Mouse (Mus musculus) midbrain, embryonic 10.5 days (tissue): ENCODE results near the gene Caln1. TPM values are rescaled to one million over a fixed set of nuclear protein-coding genes. Genes with fewer than 3 reads are reported as not detected.

Source experiments
- DNase-seq: peaks from one replicate; pipeline ENCODE4 v3.0.0-alpha.2; 2017; ENCODE audit warnings: low spot score
- H3K27ac ChIP-seq: fragments of 300-500 bp; sonication (generic); replicated peaks from 2 replicates; pipeline ENCODE4 v1.5.1; 2016; ENCODE audit warnings: mild to moderate bottlenecking
- H3K27me3 ChIP-seq: fragments of 300-500 bp; sonication (generic); 2 replicates; pipeline ENCODE4 v1.6.1; 2016; ENCODE audit warnings: low read depth, mild to moderate bottlenecking; ENCODE audit not compliant: poor library complexity, severe bottlenecking
- H3K36me3 ChIP-seq: fragments of 300-500 bp; sonication (generic); 2 replicates; pipeline ENCODE4 v1.6.1; 2016; ENCODE audit warnings: mild to moderate bottlenecking, moderate library complexity
- H3K4me1 ChIP-seq: fragments of 300-500 bp; sonication (generic); 2 replicates; pipeline ENCODE4 v1.6.1; 2016
- H3K4me3 ChIP-seq: fragments of 300-500 bp; sonication (generic); 2 replicates; pipeline ENCODE4 v1.5.1; 2016; ENCODE audit warnings: mild to moderate bottlenecking, moderate library complexity
- H3K9me3 ChIP-seq: fragments of 300-500 bp; sonication (generic); replicated peaks from 2 replicates; pipeline ENCODE4 v1.6.1; 2016; ENCODE audit warnings: mild to moderate bottlenecking
- WGBS: fragments of 180-500 bp; shearing (Covaris S2); methylation state at CpG from one replicate; pipeline ENCODE4 v1.1.7; 2016; 5-methylcytosine and 5-hydroxymethylcytosine counted together
- polyA plus RNA-seq: library from polyadenylated mRNA; unstranded; fragments of >200 nt; fragmentation: Nextera tagmentation; extraction: Ambion mirVana; gene quantifications from 2 replicates; pipeline ENCODE4 v1.2.1, GENCODE M21; 2016

The Caln1 gene
- polyA plus RNA-seq, 1 experiment from 2014 or later = 0.33 TPM

DNA sequence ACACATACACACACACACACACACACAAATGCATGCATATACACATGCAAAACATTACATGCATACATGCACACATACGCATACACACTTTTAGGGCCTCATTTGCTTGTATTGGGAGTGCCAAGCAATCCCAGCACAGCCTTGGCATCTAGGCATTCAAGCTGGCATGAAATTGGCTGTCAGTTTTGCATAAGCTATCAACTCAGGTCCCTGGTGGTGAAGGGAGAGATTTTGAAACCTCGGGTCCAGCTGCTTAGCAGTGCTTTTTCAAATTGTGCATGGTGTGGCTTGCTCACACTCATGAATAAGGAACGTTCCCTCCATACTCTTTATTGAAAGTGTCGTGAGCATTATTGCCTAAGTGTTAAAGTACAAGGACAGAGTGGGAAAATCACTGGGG lies 345.9 kb downstream of the Caln1 start:
- H3K9me3 ChIP-seq = no peaks in the 10 kb centered on the region
- WGBS = 92% methylated on average over 4 of the region's 4 CpGs
- no peak overlapping the region for H3K27ac ChIP-seq
- H3K27me3 ChIP-seq = no peaks in the 10 kb centered on the region
- DNase-seq = no peak
- H3K4me1 ChIP-seq = no peaks in the 10 kb centered on the region
- no peak overlapping the region for H3K4me3 ChIP-seq
- H3K36me3 ChIP-seq = no peaks in the 10 kb centered on the region

DNA sequence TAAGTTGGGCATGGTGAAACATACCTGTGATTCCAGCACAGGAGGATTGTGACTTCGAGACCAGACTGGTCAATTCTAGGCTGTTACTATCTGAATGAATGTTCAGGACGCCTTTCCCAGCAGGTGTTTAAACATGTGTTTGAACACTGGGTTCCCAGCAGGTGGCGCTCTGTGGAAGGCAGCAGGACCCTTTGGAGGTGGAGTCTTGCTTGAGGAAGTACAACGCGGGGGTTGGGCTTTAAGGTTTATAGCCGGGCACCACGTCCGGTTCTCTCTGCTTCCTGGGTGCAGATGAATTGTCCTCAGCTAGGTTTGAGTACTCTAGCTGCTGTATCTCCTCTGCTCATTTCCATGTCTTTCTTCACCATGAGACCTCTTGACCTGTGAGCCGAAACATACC lies 349.1 kb downstream of the Caln1 start:
- no peak overlapping the region for H3K27ac ChIP-seq
- H3K9me3 ChIP-seq = no peaks in the 10 kb centered on the region
- no peak overlapping the region for H3K4me3 ChIP-seq
- WGBS = 70% methylated on average over 9 of the region's 9 CpGs
- H3K27me3 ChIP-seq = no peaks in the 10 kb centered on the region
- no peaks in the 10 kb centered on the region for H3K36me3 ChIP-seq
- DNase-seq = peak; percentile 31
- H3K4me1 ChIP-seq = no peaks in the 10 kb centered on the region

DNA sequence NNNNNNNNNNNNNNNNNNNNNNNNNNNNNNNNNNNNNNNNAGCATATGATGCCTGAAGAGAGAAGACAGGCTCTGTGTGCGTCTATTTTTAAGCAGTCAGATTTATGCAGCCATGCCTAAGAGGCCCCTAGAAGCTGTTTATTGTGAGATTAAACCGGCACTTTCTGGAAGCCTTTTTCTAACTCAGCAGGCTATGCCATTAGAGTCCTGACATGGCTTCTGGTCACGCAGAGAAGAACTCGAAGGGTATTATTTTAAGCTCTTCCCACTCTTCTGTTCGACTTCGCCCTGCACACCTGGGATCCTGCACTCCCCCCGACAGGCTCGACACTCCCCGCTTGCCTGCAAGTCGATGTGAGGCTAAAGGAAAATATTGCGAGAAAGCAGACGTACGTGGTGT lies 372.9 kb downstream of the Caln1 start:
- DNase-seq = no peak
- no peaks in the 10 kb centered on the region for H3K27me3 ChIP-seq
- H3K27ac ChIP-seq = no peak overlapping the region
- 74% methylated on average over 13 of the region's 13 CpGs for WGBS
- H3K36me3 ChIP-seq = no peaks in the 10 kb centered on the region
- no peaks in the 10 kb centered on the region for H3K4me1 ChIP-seq
- no peaks in the 10 kb centered on the region for H3K9me3 ChIP-seq
- H3K4me3 ChIP-seq = no peak overlapping the region

DNA sequence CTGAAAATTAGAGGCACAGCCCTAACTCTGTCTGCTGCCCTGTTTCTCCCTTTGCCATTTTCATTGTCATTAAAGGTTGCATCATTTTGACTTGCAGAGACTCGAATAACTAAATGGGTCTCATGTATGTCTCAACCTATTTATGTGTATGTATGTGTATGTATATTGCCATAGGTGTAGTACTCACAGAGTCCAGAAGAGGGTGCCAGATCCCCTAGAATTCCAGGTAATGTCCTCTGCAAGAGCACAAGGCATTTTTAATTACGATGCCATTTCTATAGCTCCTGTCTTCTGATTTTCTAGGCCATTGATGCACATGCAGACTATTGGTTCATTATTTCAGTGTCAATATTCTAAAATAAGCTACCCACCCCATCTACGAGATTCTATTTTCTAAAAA lies 388.3 kb downstream of the Caln1 start:
- H3K4me1 ChIP-seq = no peaks in the 10 kb centered on the region
- WGBS = 86% methylated on average over 3 of the region's 3 CpGs
- H3K27ac ChIP-seq = no peak overlapping the region
- no peak overlapping the region for H3K4me3 ChIP-seq
- DNase-seq = no peak
- H3K27me3 ChIP-seq = no peaks in the 10 kb centered on the region
- 0 out of 2 replicates have a peak, but pooled peaks cover 4% of the 10 kb centered on the region for H3K9me3 ChIP-seq
- no peaks in the 10 kb centered on the region for H3K36me3 ChIP-seq

DNA sequence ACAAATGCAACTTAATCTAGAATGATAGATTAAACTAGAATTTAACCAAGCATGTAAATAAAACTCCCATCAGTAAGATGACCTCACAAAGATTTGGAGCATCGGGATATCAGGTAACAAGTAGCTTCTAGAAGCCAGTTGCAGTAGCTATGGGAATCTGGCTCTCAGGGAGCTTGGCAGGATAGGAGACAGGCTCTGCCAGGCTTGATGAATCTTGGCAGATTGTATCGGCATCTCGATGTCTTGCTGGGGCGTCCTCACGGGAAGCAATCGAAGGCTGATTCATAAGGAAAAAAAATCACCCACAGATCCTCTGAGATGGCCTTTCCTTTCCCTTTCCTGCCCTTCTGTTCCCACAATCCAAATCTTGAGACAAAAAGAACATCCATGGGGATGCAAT lies 396.5 kb downstream of the Caln1 start:
- no peak overlapping the region for H3K4me3 ChIP-seq
- no peaks in the 10 kb centered on the region for H3K36me3 ChIP-seq
- no peak overlapping the region for H3K27ac ChIP-seq
- DNase-seq = no peak
- no peaks in the 10 kb centered on the region for H3K27me3 ChIP-seq
- H3K4me1 ChIP-seq = no peaks in the 10 kb centered on the region
- H3K9me3 ChIP-seq = 0 out of 2 replicates have a peak, but pooled peaks cover 9% of the 10 kb centered on the region
- 94% methylated on average over 6 of the region's 6 CpGs for WGBS

DNA sequence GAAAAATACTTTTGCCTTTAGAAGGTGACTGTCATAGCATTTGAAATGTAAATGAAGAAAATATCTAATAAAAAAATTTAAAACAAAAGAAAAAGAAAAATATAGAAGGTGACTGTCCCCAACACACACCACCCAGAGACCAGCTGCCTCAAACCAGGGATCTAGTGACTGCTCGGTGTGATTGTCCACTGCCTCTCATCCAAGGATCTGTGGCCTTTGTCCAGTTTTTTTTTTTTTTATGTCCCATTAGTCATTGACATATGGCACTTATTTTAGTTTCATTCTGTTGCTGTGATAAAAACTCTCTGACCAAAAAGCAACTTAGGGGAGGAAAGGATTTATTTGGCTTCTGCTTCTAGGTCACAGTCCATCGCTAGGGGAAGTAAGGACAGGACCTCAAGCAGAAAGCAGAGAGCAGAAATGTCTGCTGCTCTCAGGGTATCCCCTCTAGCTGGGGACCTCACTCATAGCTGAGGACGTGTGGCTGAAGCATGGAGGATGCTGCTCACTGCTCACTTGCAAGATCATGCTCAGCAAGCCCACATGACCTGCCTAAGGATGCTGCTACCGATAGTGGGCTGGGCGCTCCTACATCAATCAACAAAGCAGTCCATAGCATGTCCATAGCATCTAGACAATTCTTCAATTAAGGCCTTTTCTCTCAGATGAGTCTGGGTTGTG lies 401.9 kb downstream of the Caln1 start:
- DNase-seq = no peak
- no peaks in the 10 kb centered on the region for H3K27me3 ChIP-seq
- WGBS = 87% methylated on average over 5 of the region's 5 CpGs
- H3K36me3 ChIP-seq = no peaks in the 10 kb centered on the region
- H3K27ac ChIP-seq = no peak overlapping the region
- H3K4me3 ChIP-seq = no peak overlapping the region
- H3K4me1 ChIP-seq = no peaks in the 10 kb centered on the region
- 0 out of 2 replicates have a peak, but pooled peaks cover 9% of the 10 kb centered on the region for H3K9me3 ChIP-seq

DNA sequence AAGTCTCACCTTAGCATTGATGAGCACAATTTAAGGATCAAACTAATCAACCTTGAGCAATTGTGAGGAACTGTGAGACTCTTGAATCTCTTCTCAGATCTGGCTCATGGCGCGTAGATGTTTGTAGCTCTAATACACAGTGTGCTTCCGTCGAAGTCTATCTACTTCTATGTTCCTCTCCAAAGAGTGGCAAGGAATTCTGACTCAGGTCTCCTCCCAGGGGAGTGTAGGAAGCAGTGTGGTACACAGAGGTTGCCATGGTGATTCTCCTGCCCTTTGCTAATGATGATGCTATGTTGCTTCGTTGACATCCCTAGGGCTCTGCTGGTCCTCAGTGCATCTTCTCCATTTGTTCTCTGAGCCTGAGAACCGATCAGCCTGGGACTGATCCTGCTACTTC lies 403.2 kb downstream of the Caln1 start:
- Histone ChIP-seq H3K36me3 (no peaks in the 10 kb centered on the region), H3K27me3 (no peaks in the 10 kb centered on the region), H3K4me1 (no peaks in the 10 kb centered on the region), H3K4me3 (no peak overlapping the region), H3K27ac (no peak overlapping the region), H3K9me3 (0 out of 2 replicates have a peak, but pooled peaks cover 6% of the 10 kb centered on the region)
- 85% methylated on average over 6 of the region's 6 CpGs for WGBS
- no peak for DNase-seq

DNA sequence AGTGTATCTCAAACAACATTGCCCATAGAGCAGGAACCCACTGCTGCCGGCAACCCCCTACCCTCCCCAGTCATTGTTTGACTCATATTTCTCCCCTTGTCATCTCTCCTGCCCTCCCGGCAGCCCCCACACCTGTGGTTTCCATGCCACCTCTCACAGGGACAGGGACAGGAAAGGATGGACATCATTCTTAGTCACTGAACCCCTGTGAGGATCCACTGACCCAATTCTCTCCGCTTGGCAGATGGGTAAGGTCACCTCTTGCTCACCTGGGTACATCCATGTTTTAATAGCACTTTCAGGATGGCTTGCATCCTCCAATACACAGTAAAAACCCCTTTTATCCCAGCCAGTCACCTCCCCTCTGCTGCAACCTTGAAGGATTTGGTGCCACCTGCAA lies 405.7 kb downstream of the Caln1 start:
- Histone ChIP-seq H3K9me3 (no peaks in the 10 kb centered on the region), H3K36me3 (no peaks in the 10 kb centered on the region), H3K27me3 (no peaks in the 10 kb centered on the region), H3K4me1 (no peaks in the 10 kb centered on the region), H3K4me3 (no peak overlapping the region), H3K27ac (no peak overlapping the region)
- WGBS = 92% methylated on average over 3 of the region's 3 CpGs
- no peak for DNase-seq

DNA sequence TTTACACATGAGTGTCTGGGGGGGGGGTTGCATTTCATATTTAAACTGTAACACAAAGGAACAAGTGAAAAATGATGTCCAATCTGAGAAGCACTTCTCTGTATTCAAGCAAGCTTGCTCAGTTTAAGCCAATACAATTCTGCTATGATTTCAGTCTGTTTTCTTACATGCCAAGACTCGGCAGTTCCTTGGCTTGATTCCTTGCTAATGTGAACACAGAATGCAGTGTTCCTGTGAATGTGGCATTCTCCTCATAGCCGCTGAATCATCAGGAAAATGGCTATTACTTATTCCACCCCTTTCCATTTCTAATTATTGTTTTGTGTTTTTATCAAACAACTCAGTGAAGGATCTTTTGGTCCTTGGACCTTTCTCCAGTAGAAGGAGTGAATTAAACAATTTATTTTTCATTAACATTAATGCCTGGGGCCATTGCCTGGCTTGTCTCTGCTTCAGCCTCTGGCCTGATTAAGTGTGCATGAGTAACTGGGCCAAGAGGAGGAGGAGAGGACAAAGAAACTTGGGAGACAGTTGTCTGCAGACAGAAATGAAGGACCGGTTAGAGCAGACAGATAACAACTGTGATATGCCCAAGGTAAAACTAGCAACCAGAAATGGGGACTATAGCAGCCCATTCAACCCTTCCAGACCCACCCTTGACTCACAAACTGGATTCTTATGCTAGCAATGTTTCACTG lies 423.6 kb downstream of the Caln1 start:
- H3K9me3 ChIP-seq = no peaks in the 10 kb centered on the region
- H3K27me3 ChIP-seq = no peaks in the 10 kb centered on the region
- no peak overlapping the region for H3K4me3 ChIP-seq
- no peak overlapping the region for H3K27ac ChIP-seq
- H3K36me3 ChIP-seq = no peaks in the 10 kb centered on the region
- H3K4me1 ChIP-seq = no peaks in the 10 kb centered on the region
- no peak for DNase-seq
- 92% methylated on average over 3 of the region's 3 CpGs for WGBS

DNA sequence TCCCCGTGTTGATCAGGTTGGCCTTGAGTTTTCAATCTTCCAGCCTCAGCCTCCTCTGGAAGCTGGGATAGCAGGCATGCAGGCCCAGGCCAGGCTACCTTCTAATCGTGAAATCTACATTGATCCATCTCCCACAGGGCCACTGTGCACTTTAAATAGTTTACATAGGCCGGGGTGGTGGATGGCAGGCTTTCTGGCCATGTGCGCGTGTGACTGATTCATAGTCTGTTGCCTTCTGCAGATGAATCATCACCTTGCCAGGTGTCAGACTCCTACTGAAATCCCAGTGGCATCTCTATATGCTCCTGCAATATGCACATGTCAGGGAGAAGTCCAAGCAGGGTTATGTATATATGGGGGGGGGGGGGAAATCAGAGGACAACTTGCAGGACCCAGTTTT lies 428.5 kb downstream of the Caln1 start:
- no peaks in the 10 kb centered on the region for H3K36me3 ChIP-seq
- 90% methylated on average over 5 of the region's 5 CpGs for WGBS
- no peaks in the 10 kb centered on the region for H3K9me3 ChIP-seq
- H3K4me3 ChIP-seq = no peak overlapping the region
- no peak overlapping the region for H3K27ac ChIP-seq
- no peaks in the 10 kb centered on the region for H3K4me1 ChIP-seq
- no peaks in the 10 kb centered on the region for H3K27me3 ChIP-seq
- DNase-seq = no peak

DNA sequence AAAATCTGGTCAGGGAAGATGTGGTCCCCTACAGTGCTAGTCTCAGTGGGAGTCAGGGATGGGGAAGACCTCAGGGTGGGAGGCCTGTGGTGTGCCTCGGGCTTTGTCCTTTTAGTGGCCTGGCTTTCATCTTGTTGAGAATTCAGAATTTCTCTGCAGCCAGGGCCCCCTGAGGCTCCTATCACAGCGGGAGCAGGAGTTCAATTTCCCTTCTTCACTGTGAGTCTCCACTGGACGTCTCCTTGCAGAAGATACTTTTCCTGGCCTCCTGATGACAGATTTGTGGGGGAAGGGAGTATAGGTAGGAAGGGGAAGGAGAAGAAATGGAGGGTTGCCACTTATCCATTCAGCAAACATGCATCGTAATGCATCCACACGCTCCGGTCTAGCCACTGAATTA lies 441.1 kb downstream of the Caln1 start:
- H3K27ac ChIP-seq = no peak overlapping the region
- no peak overlapping the region for H3K4me3 ChIP-seq
- H3K9me3 ChIP-seq = peaks cover 13% of the 10 kb centered on the region
- DNase-seq = no peak
- H3K36me3 ChIP-seq = no peaks in the 10 kb centered on the region
- H3K4me1 ChIP-seq = 0 out of 2 replicates have a peak, but pooled peaks cover 5% of the 10 kb centered on the region
- no peaks in the 10 kb centered on the region for H3K27me3 ChIP-seq
- WGBS = 12% methylated on average over 6 of the region's 6 CpGs

DNA sequence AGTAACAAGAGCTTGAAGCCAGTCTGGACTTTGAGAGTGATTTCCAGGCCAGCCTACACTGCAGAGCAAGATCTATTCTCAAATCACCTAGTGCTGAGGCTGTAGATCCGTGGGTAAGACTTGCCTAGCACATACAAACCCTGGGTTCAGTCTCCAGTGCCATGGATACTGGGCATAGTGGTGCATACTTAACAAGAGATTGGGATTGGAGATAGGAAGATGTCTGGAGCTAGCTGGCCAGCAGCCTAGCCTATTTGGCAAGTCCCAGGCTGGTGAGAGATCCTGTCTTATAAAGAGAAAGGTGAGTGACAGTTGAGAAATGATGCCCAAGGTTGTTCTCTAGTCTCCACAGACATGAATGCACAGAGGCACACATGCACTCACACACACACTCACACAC lies 441.6 kb downstream of the Caln1 start:
- no peak for DNase-seq
- WGBS = 34% methylated on average over 1 of the region's 1 CpGs
- Histone ChIP-seq H3K9me3 (peaks cover 13% of the 10 kb centered on the region), H3K27ac (no peak overlapping the region), H3K36me3 (no peaks in the 10 kb centered on the region), H3K4me3 (no peak overlapping the region), H3K27me3 (no peaks in the 10 kb centered on the region), H3K4me1 (0 out of 2 replicates have a peak, but pooled peaks cover 5% of the 10 kb centered on the region)

DNA sequence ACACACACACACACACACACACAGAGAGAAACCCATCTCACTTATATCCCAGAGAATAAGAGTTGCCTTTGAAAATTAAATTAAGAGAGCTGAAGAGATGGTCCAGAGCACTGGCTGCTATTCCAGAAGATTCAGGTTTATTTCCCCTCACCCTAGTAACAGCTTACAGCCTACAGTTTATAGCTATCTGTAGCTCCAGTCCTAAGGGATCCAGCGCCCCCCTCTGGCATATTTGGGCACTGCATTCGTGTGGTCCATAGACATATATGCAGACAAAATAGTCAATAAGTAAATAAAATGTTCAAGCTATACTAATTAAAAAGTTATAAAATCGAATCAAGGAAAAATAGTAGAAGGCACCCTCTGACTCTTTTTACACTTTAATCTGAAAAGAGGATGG lies 442.0 kb downstream of the Caln1 start:
- no peaks in the 10 kb centered on the region for H3K36me3 ChIP-seq
- no peak overlapping the region for H3K4me3 ChIP-seq
- 44% methylated on average over 3 of the region's 3 CpGs for WGBS
- H3K27me3 ChIP-seq = no peaks in the 10 kb centered on the region
- H3K4me1 ChIP-seq = 0 out of 2 replicates have a peak, but pooled peaks cover 5% of the 10 kb centered on the region
- H3K9me3 ChIP-seq = peaks cover 13% of the 10 kb centered on the region
- no peak overlapping the region for H3K27ac ChIP-seq
- peak; percentile 29 for DNase-seq
